Mouse (Mus musculus) erythroblast, embryonic 14.5 days (primary cell): ENCODE data around the gene Vinac1. TPM values are rescaled to one million over a fixed set of nuclear protein-coding genes. Genes with fewer than 3 reads are reported as not detected.

ENCODE experiments used
- H3K27me3 ChIP-seq: 2 replicates; pipeline ENCODE4 v1.6.1; 2012; ENCODE audit warnings: inconsistent platforms; ENCODE audit not compliant: control insufficient read depth
- H3K36me3 ChIP-seq: 2 replicates; pipeline ENCODE4 v1.6.1; 2012; ENCODE audit warnings: mild to moderate bottlenecking, inconsistent platforms; ENCODE audit not compliant: control insufficient read depth
- H3K4me1 ChIP-seq: 2 replicates; pipeline ENCODE4 v1.6.1; 2012; ENCODE audit warnings: inconsistent platforms; ENCODE audit not compliant: control insufficient read depth
- H3K4me3 ChIP-seq: replicated peaks from 2 replicates; pipeline ENCODE3; 2012; ENCODE audit warnings: moderate library complexity, mild to moderate bottlenecking, inconsistent platforms
- H3K9me3 ChIP-seq: 2 replicates; pipeline ENCODE4 v1.6.1; 2012; ENCODE audit warnings: low read length, inconsistent platforms, mixed read lengths; ENCODE audit not compliant: control insufficient read depth
- GATA1 ChIP-seq: IDR thresholded peaks from 2 replicates; pipeline ENCODE4 v1.6.1; 2012; ENCODE audit warnings: low read length, inconsistent platforms, mixed read lengths
- TAL1 ChIP-seq: IDR thresholded peaks from 3 replicates; pipeline ENCODE4 v1.6.1; 2012; ENCODE audit warnings: low read length, inconsistent platforms, mixed read lengths
- polyA plus RNA-seq: library from polyadenylated mRNA; stranded (reverse); fragments of >175 nt; gene quantifications from 2 replicates; pipeline ENCODE4 v1.2.3, GENCODE M21; 2012

The Vinac1 gene
- not detected in 2 replicates for polyA plus RNA-seq

DNA sequence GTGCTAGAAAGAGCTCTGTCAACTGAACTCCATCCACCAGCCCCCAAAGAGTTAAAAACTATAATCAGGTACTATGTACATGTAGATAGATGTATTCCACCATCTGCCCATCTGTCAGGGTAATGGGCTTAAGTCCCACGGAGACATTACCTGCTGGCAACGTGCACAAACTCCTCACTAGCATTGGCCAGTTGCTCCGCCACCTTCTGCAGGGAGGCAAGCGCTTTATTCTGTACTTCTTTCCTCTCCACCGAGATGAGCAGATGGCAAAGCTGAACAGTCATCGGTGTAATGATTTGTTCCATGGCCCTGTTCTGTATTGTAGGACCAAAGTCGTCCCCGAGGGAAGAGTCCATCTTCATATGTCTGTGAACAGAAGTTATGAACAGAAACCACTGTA is at the start of gene Vinac1:
TSS of gene Vinac1 (minus strand) at position 362 of the 400 bp plus-strand sequence.
- Histone ChIP-seq H3K4me3 (no peak within 1 kb of the TSS), H3K9me3 (no peaks in the 10 kb centered on the region), H3K4me1 (no peaks in the 10 kb centered on the region), H3K36me3 (no peaks in the 10 kb centered on the region), H3K27me3 (no peaks in the 10 kb centered on the region; the same call in 1 of the 2 replicates)
- TF ChIP-seq GATA1, result no peak
- TF ChIP-seq TAL1, result no peak

DNA sequence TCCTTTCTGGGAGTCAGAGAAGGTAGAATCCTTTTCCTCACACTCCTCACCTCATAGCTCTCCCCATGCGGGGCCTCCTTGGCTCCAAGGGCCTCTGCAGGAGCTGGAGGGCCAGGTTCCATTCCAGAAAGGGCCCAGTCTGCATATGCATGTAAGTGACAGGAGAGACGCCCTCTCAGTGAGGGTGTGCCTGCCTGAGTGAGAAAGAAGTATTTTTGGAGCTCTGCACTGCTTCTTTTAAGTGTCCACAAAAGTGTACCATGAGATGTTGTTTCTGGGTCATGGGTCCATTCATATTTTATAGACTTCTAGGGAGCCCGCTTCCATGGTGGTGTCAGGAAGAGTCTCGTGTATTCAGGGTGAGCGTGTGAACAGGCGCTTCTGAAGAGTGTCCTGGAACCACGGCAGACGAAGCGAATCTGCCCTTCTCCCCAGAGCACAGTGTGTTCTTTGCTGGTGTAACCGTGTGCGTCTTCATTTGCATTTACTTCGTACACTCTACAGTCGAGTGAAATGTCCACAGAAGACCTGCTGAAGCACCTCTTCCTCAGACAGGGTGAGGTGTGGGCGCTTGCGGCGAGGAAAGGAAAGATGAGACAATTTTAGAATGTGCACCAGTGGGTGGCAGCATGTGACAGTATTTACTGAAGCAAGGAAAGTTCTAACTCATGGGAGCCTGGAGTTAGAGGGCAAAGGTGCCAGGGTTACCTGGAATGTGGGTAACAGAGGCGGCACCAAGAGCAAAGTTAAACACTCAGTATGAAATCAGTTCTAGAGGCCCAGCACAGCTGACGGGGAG is 46.2 kb upstream of the Vinac1 start:
- TF ChIP-seq TAL1 (no peak), GATA1 (no peak)
- Histone ChIP-seq H3K4me1 (no peaks in the 10 kb centered on the region; the same call in 1 of the 2 replicates), H3K36me3 (peaks cover 8% of the 10 kb centered on the region), H3K4me3 (no peak overlapping the region), H3K27me3 (no peaks in the 10 kb centered on the region), H3K9me3 (no peaks in the 10 kb centered on the region)

DNA sequence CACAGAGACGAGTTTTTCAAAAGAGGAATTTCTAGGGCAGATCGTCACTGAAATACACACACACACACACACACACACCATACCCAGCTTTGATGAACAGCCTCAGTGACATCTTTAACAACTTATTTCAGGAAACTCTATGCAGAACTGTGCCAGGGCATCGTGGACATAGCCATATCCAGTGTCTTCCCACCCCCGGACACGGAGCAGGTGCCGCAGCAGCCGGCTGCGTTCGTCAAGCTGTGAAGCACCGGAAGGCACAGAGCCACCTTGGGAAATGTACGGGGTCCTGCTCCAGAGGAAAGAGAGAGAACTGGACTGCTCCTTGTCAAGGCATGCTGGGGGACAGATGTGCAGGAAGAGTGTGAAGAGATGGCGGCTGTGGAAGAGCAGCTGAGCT is 44.8 kb upstream of the Vinac1 start:
- TF ChIP-seq TAL1 (no peak), GATA1 (no peak)
- Histone ChIP-seq H3K36me3 (peaks cover 12% of the 10 kb centered on the region), H3K4me1 (peaks cover 2% of the 10 kb centered on the region), H3K27me3 (no peaks in the 10 kb centered on the region), H3K9me3 (no peaks in the 10 kb centered on the region), H3K4me3 (no peak overlapping the region)

- Histone ChIP-seq H3K27me3 (no peaks in the 10 kb centered on the region), H3K9me3 (peaks cover 5% of the 10 kb centered on the region), H3K4me1 (peaks cover 7% of the 10 kb centered on the region), H3K36me3 (peaks cover 15% of the 10 kb centered on the region), H3K4me3 (no peak overlapping the region)
- TF ChIP-seq GATA1 (no peak), TAL1 (no peak)
Measured at GRCm38 (mm10) chr2:129090370-129090769, 42.4 kb upstream of the Vinac1 start.

DNA sequence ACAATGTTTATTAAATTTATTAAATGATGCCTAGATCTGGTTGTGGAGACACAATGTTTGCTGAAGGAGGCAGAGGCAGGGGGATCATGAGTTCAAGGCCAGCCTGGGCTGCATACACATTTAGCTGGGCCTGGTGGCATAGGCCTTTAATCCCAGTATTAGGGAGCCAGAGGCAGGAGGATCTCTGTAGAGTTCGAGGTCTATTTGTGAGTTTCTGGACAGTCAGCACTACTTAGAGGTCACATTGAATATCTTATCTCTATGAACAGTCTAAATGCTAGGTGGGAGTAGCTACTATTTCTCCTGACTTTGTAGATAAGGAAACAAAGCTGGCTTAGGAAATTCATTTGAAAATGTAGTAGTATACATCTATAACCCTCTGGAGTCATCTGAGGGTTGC is 39.5 kb upstream of the Vinac1 start:
- Histone ChIP-seq H3K4me1 (peaks cover 7% of the 10 kb centered on the region), H3K4me3 (no peak overlapping the region), H3K36me3 (peaks cover 8% of the 10 kb centered on the region), H3K27me3 (no peaks in the 10 kb centered on the region), H3K9me3 (peaks cover 5% of the 10 kb centered on the region)
- TF ChIP-seq GATA1, result no peak
- TF ChIP-seq TAL1, result no peak

DNA sequence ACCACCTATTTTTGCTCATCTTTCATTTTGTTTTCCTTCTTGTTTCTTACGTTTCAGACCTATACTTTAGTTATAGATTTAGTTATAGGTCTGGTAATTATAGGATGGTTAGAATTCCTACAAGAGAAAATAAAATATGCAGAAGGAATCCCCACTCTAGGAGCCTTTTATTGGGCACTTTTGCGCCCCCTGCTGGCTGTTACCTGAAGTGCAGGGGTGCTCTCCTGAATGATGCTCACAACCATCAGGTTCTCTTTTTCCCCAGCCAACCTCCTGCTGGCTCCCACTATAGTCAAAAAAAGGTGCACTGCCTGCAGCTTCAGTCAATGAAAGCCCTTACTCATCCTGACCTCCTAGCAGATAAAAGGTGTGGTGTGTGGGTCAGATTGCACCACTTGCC is 37.0 kb upstream of the Vinac1 start:
- peaks cover 7% of the 10 kb centered on the region for H3K4me1 ChIP-seq

DNA sequence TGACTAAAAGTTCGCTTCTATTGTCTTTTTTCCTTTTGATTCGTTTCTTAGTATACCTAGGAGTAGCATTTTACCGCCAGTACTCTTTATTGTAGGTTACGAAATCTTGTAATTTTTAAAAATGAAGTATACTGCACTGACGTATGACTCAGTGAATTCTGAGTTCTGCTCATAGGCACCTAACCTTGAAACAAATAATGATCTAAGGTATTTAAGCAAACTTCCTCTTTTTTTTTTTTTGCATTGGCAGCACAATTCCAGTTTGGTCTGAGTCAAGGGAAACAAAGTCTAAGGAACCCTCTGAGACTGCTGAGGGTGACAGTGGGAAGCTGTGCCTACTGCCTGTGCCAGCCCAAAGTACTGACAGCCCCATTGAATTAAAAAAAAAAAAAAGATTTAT is 35.5 kb upstream of the Vinac1 start:
- H3K27me3 ChIP-seq, result no peaks in the 10 kb centered on the region
- peaks cover 6% of the 10 kb centered on the region for H3K4me1 ChIP-seq
- no peak for TF ChIP-seq GATA1
- no peak for TF ChIP-seq TAL1
- peaks cover 5% of the 10 kb centered on the region for H3K36me3 ChIP-seq
- H3K4me3 ChIP-seq, result no peak overlapping the region
- peaks cover 5% of the 10 kb centered on the region for H3K9me3 ChIP-seq

More for the DNA sequence above, 37.0 kb upstream of the Vinac1 start:
- Histone ChIP-seq H3K9me3 (peaks cover 5% of the 10 kb centered on the region), H3K27me3 (no peaks in the 10 kb centered on the region), H3K36me3 (peaks cover 8% of the 10 kb centered on the region), H3K4me3 (no peak overlapping the region)
- TF ChIP-seq TAL1, result no peak
- TF ChIP-seq GATA1, result no peak

DNA sequence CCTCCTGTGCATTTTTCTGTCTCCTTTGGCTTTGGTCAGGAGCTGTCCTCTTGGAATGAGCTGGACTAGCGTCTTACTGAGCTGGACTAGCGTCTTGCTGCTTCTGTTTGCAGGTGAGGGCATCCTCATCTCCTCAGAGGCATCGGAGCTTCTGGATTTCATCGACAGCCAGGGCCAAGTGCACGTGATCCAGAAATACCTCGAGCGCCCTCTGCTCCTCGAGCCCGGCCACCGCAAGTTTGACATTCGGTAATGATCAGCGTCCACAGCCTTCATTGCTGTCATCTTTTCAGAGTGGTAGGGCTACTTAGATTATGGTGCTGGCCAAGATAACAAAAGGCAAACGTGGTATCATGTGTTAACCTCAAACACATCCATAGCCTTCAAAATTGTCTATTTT is 33.1 kb upstream of the Vinac1 start:
- H3K4me3 ChIP-seq, result no peak overlapping the region
- H3K4me1 ChIP-seq, result no peaks in the 10 kb centered on the region; the same call in 1 of the 2 replicates
- H3K36me3 ChIP-seq, result peaks cover 9% of the 10 kb centered on the region
- H3K27me3 ChIP-seq, result no peaks in the 10 kb centered on the region
- H3K9me3 ChIP-seq, result peaks cover 5% of the 10 kb centered on the region
- no peak for TF ChIP-seq TAL1
- TF ChIP-seq GATA1, result no peak

DNA sequence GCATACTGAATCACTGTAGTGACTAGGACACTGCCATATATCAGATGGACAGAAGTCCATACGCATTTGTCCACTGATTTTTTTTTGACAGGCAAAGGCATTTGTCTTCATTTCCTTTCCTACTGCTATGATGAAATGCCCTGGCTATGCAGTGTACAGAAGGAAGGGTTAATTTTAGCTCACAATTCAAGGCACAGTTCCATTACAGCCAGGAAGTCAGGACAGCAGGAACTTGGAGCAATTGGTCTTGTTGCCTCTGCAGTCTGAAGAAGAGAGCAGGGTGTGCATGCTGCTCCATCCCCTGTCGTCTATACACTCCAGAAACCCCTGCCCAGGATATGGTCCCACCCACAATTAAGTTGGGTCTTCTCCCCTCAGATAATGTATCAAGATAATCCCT is 31.2 kb upstream of the Vinac1 start:
- TF ChIP-seq GATA1 (no peak), TAL1 (no peak)
- Histone ChIP-seq H3K27me3 (no peaks in the 10 kb centered on the region), H3K4me3 (no peak overlapping the region), H3K36me3 (peaks cover 6% of the 10 kb centered on the region), H3K4me1 (no peaks in the 10 kb centered on the region; the same call in 1 of the 2 replicates), H3K9me3 (no peaks in the 10 kb centered on the region)
